In the genomic region with DNA sequence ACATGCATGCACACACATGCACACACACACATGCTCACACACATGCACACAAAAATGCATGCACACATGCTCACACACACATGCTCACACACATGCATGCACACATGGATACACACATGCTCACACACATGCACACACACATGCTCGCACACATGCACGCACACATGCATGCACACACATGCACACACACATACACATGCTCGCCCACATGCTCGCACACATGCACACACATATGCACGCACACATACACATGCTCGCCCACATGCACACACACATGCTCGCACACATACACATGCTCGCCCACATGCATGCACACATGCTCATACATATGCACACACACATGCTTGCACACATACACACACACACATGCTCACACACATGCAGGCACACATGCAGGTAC, we compare ENCODE assay signal across 23 mouse cellular contexts. TPM values are rescaled to one million over a fixed set of nuclear protein-coding genes. Genes with fewer than 3 reads are reported as not detected.
DNase-seq lines count a peak whose midpoint lies in the region; ATAC-seq and TF ChIP-seq lines count a peak whose summit lies in the region.
"Had no signal": no experiment of that assay in that cellular context is flagged by ENCODE, and none has a peak within 500 bp of the region (broad histone marks: within the 10 kb centered on the region; RNA-seq: fewer than 3 reads in every experiment).

No protein-coding gene starts in this region.

- H3K4me3 ChIP-seq in megakaryocyte, embryonic 14.5 days (replicated peaks), result peak overlapping the region; percentile 80
- H3K4me3 ChIP-seq in CH12.LX (replicated peaks in 1 of 3; ENCODE audit: low read depth in 2 of 3, low read length in 2 of 3, poor library complexity in 1 of 3) (no peak overlapping the region), G1E (ENCODE audit: low read depth, low read length) (peak overlapping the region; percentile 30; the same call in 1 of the 2 replicates)
- no peak overlapping the region for H3K4me3 ChIP-seq in hindbrain, embryonic 16.5 days (ENCODE audit: low read length)
- H3K4me3 ChIP-seq: embryonic facial prominence, embryonic 13.5 days; embryonic facial prominence, embryonic 15.5 days; erythroblast, embryonic 14.5 days; forebrain, embryonic 10.5 days; forebrain, embryonic 12.5 days had no signal

- 0 out of 2 replicates have a peak overlapping the region, but pooled peaks have one; percentile 3 for H3K27ac ChIP-seq in CH12.LX (ENCODE audit: insufficient read depth, low read depth)
- no peak overlapping the region for H3K27ac ChIP-seq in hindbrain, embryonic 16.5 days (ENCODE audit: low read depth, low read length)
- H3K27ac ChIP-seq: embryonic facial prominence, embryonic 13.5 days; embryonic facial prominence, embryonic 15.5 days; forebrain, embryonic 10.5 days; forebrain, embryonic 12.5 days had no signal

- no peaks in the 10 kb centered on the region for H3K27me3 ChIP-seq in megakaryocyte, embryonic 14.5 days (replicated peaks)
- H3K27me3 ChIP-seq in CH12.LX (replicated peaks) (no peaks in the 10 kb centered on the region), G1E (ENCODE audit: insufficient read depth, low read length) (no peaks in the 10 kb centered on the region; the same call in 1 of the 2 replicates)
- no peaks in the 10 kb centered on the region for H3K27me3 ChIP-seq in hindbrain, embryonic 16.5 days (replicated peaks; ENCODE audit: control insufficient read depth, insufficient read depth, low read length)
- H3K27me3 ChIP-seq: embryonic facial prominence, embryonic 13.5 days; embryonic facial prominence, embryonic 15.5 days; forebrain, embryonic 12.5 days; Patski had no signal

- TF ChIP-seq RAD21 in CH12.LX (IDR thresholded peaks at IDR 0.05; ENCODE audit: low read depth, low read length), result no peak

- TF ChIP-seq CTCF in CH12.LX (conservative IDR thresholded peaks at IDR 0.05 in 1 of 2, IDR thresholded peaks at IDR 0.05 in 1 of 2; ENCODE audit: low read depth in 2 of 2, low read length in 2 of 2) (no peak), G1E (IDR thresholded peaks at IDR 0.05; ENCODE audit: low read depth, low read length) (no peak)

- no peak overlapping the region for H3K9ac ChIP-seq in CH12.LX (ENCODE audit: insufficient read depth, low read depth)
- no peak overlapping the region for H3K9ac ChIP-seq in hindbrain, embryonic 16.5 days (ENCODE audit: low read depth, low read length)
- H3K9ac ChIP-seq: embryonic facial prominence, embryonic 13.5 days; embryonic facial prominence, embryonic 15.5 days; forebrain, embryonic 12.5 days had no signal

- peaks cover 18% of the 10 kb centered on the region for H3K36me3 ChIP-seq in megakaryocyte, embryonic 14.5 days (replicated peaks; ENCODE audit: low read length)
- H3K36me3 ChIP-seq in CH12.LX (replicated peaks in 1 of 2; ENCODE audit: control insufficient read depth in 1 of 2, insufficient read depth in 1 of 2, low read length in 1 of 2) (peaks cover 0 to 2% of the 10 kb centered on the region in 2 experiments), G1E (replicated peaks) (no peaks in the 10 kb centered on the region)
- no peaks in the 10 kb centered on the region for H3K36me3 ChIP-seq in hindbrain, embryonic 16.5 days (ENCODE audit: control insufficient read depth, insufficient read depth, low read length)
- H3K36me3 ChIP-seq: embryonic facial prominence, embryonic 13.5 days; embryonic facial prominence, embryonic 15.5 days; forebrain, embryonic 10.5 days; forebrain, embryonic 12.5 days had no signal

- dilution Hi-C loops in CH12.LX (cut with MboI; ENCODE audit: extremely low pct_ligation_motif_present, extremely low pct_unique_long_range_greater_than_20kb, low sequenced_read_pairs), result no loop called here

- peaks cover 69% of the 10 kb centered on the region for H3K4me1 ChIP-seq in megakaryocyte, embryonic 14.5 days
- peaks cover 0 to 5% of the 10 kb centered on the region in 2 experiments; a peak in 1 of 4 replicates for H3K4me1 ChIP-seq in CH12.LX (ENCODE audit: control insufficient read depth in 1 of 2, insufficient read depth in 2 of 2)
- peaks cover 46% of the 10 kb centered on the region for H3K4me1 ChIP-seq in G1E (ENCODE audit: insufficient read depth, low read depth, low read length)
- no peaks in the 10 kb centered on the region for H3K4me1 ChIP-seq in hindbrain, embryonic 16.5 days (ENCODE audit: control insufficient read depth, insufficient read depth, low read depth, low read length)
- H3K4me1 ChIP-seq: forebrain, embryonic 12.5 days had no signal

- no peak for TF ChIP-seq EP300 in CH12.LX (IDR thresholded peaks at IDR 0.05; ENCODE audit: low read length)

- in situ Hi-C loops in CH12.LX (cut with MboI; ENCODE audit: low pct_ligation_motif_present, low pct_unique_long_range_greater_than_20kb, low sequenced_read_pairs), result no loop called here

- DNase-seq in CH12.LX (ENCODE audit: extremely low read depth) (no peak), G1E (ENCODE audit: low spot score) (no peak)
- DNase-seq in embryo, embryonic 9.5 days (ENCODE audit: extremely low spot score), result no peak
- DNase-seq: adrenal gland, adult 8-10 months; adrenal gland, postnatal 14 days; adrenal gland, postnatal 36 days; cerebellum, adult 11-12 months; cerebellum, adult 2 months; cerebellum, adult 9-10 months; cerebellum, postnatal 10 days; cerebellum, postnatal 25 days had no signal

- no peak for TF ChIP-seq POLR2A in CH12.LX (IDR thresholded peaks at IDR 0.05; ENCODE audit: low read depth, low read length)

- no peaks in the 10 kb centered on the region for H3K79me2 ChIP-seq in CH12.LX (replicated peaks; ENCODE audit: control insufficient read depth, extremely low read depth, insufficient read depth, poor library complexity, severe bottlenecking)

- peaks cover 8% of the 10 kb centered on the region; the same call in 1 of the 2 replicates for H3K9me3 ChIP-seq in megakaryocyte, embryonic 14.5 days
- peaks cover 4% of the 10 kb centered on the region for H3K9me3 ChIP-seq in CH12.LX (replicated peaks; ENCODE audit: low read length)
- peaks cover 6% of the 10 kb centered on the region for H3K9me3 ChIP-seq in G1E (replicated peaks)
- H3K9me3 ChIP-seq in hindbrain, embryonic 16.5 days (ENCODE audit: control insufficient read depth, low read length), result no peaks in the 10 kb centered on the region
- H3K9me3 ChIP-seq: embryonic facial prominence, embryonic 13.5 days; embryonic facial prominence, embryonic 15.5 days; forebrain, embryonic 10.5 days had no signal

- H3K4me2 ChIP-seq in CH12.LX (ENCODE audit: insufficient read depth, low read depth, poor library complexity, severe bottlenecking), result no peak overlapping the region
- no peak overlapping the region for H3K4me2 ChIP-seq in hindbrain, embryonic 16.5 days (ENCODE audit: low read length)
- H3K4me2 ChIP-seq: embryonic facial prominence, embryonic 13.5 days; embryonic facial prominence, embryonic 15.5 days; forebrain, embryonic 12.5 days had no signal

- no peak for ATAC-seq in megakaryocyte, adult 5-6 weeks (ENCODE audit: poor library complexity, severe bottlenecking)
- no peak for ATAC-seq in G1E (ENCODE audit: extremely low read depth, insufficient number of reproducible peaks, low FRiP score, poor library complexity, severe bottlenecking)
- ATAC-seq in hindbrain, embryonic 16.5 days, result no peak
- ATAC-seq: activated CD4-positive, CD25-positive, alpha-beta regulatory T cell, adult 4 months; forebrain, embryonic 14.5 days; forebrain, embryonic 16.5 days; Patski had no signal

- 99% methylated on average over 8 of the region's 8 CpGs for WGBS in hindbrain, embryonic 16.5 days

TF ChIP-seq in CH12.LX, 34 proteins besides CTCF, POLR2A, EP300 and RAD21:
- TF ChIP-seq NELFE (IDR thresholded peaks at IDR 0.05; ENCODE audit: low read depth, low read length) (no peak), KAT2A (IDR thresholded peaks at IDR 0.05; ENCODE audit: insufficient replicate concordance, low read length) (no peak), GABPA (IDR thresholded peaks at IDR 0.05; ENCODE audit: insufficient replicate concordance, low read depth, low read length) (no peak), HCFC1 (IDR thresholded peaks at IDR 0.05; ENCODE audit: low read depth, low read length) (no peak), RCOR1 (conservative IDR thresholded peaks at IDR 0.05; ENCODE audit: low read depth, low read length) (no peak), CHD1 (IDR thresholded peaks at IDR 0.05; ENCODE audit: low read depth, low read length) (no peak), TCF12 (IDR thresholded peaks at IDR 0.05; ENCODE audit: low read depth, low read length) (no peak), MYC (IDR thresholded peaks at IDR 0.05; ENCODE audit: low read depth, low read length) (no peak), MEF2A (IDR thresholded peaks at IDR 0.05; ENCODE audit: borderline replicate concordance, low read depth, low read length) (no peak), USF2 (conservative IDR thresholded peaks at IDR 0.05; ENCODE audit: low read depth, low read length) (no peak), TBP (conservative IDR thresholded peaks at IDR 0.05; ENCODE audit: low read depth, low read length) (no peak), E2F4 (IDR thresholded peaks at IDR 0.05; ENCODE audit: insufficient replicate concordance, low read depth, low read length) (no peak), MAZ (IDR thresholded peaks at IDR 0.05; ENCODE audit: low read depth, low read length) (no peak)
TF ChIP-seq in CH12.LX: peak in this region for 0.

RNA-seq across cellular contexts. Expression of a gene that starts 41.3 kb away (rescaled TPM):
- polyA plus RNA-seq in megakaryocyte, embryonic 14.5 days (2012; ENCODE audit: insufficient read depth, low replicate concordance), result 0.22 and 0.34 TPM in 2 replicates
- total RNA-seq in megakaryocyte, adult 5-6 weeks (2015), result 1.2 TPM in 1 of 2 replicates, not detected in the other
- total RNA-seq in megakaryocyte, adult 5-6 weeks (2017), result not detected in 2 replicates
- 0.34 and 0.71 TPM in 2 replicates for total RNA-seq in CH12.LX (2012; rRNA removed)
- 0.66 and 0.90 TPM in 2 replicates for total RNA-seq in CH12.LX (2014; rRNA removed)
- polyA plus RNA-seq in CH12.LX (2012; ENCODE audit: insufficient read length, low read depth), result 0.79 and 0.99 TPM in 2 replicates
- not detected in 2 replicates for total RNA-seq in G1E (2014; fragmentation: Nextera tagmentation)
- total RNA-seq in G1E (2017), result 0.06 and 0.27 TPM in 2 replicates
- not detected in 2 replicates for polyA plus RNA-seq in G1E (2012)
- polyA plus RNA-seq in hindbrain, embryonic 16.5 days (2015; fragmentation: Nextera tagmentation; extraction: Ambion mirVana), result 12.7 TPM in 2 replicates
- polyA plus RNA-seq: erythroblast, embryonic 14.5 days had no signal

Comparison
In these comparisons a context has a peak if more than half of its experiments do, and no peak if none do; other contexts are left out.
1. H3K4me3 ChIP-seq: peak in megakaryocyte, embryonic 14.5 days (single experiment) and G1E (single experiment); none in CH12.LX (0 of 3) and hindbrain, embryonic 16.5 days (single experiment).